Mouse (Mus musculus): ENCODE results near the gene Dnmbp.
A peak's percentile ranks its signal among the peaks of the same experiment; 100 is the strongest.

Dnmbp gene

DNA sequence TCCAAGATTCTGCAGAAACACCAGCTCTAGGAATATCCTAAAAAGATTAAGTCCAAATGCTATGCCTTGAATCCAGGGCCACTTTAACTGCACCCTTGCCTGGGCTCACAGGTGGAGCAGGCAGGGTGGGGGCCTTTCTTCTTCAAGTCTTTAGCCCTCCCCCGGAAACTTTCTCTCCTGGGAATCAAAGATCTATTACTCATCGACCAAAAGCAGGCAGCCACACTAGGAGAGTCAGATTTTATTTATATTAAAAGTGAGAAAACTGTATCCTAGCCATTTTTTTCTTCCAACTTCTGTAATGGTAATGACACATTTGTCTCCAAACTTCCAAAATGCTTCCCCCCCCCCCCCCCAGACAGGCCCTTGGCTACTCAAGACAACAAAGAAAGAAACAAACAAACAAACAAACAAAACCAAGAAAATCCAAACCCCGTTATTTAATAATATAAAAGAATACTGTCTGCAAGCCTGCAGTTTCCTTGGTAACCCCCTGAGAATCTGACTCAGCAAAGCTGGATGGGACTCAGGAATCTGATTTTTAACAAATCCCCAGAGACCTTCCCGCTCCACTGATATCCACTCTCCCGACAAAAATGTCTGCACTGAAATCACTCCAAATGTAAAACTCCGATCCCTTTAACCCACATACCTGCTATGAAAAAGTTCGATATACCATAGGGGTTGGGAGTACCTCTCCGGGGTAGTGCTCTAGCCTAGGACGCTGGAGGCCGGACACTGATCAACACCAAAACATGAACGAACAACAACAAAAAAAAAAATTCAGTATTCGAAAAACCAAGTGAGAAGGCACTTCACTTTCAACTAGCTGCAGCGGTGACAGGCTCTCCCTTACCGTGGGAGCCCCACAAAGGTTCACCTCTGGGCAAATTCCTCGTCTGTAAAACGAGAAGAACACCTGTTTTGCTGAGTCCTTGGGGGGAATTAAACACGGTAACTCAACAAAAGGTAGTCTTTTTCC lies 61.6 kb downstream of the Dnmbp start:
- DNase-seq (ENCODE audit: low spot score) = peak; percentile 34

DNA sequence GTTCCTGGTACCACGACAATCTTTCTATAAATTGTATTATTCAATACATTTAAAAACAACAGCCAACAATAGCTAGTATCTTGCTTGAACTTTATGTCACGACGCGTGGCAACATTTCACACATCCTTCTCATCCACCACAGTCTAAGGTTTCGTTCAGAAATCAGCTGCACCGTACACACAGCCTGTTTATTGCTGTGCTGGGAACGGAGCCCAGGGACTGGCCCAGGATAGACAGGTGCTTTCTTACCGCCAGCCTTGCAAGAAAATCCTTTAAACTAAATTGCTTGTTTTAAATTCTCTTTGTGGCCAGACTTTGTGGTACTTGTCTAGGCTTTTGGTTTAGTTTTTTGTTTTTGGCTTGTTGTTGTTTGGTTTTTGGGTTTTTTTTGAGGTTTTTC lies 62.6 kb downstream of the Dnmbp start:
- no peak for DNase-seq (ENCODE audit: low spot score)

DNA sequence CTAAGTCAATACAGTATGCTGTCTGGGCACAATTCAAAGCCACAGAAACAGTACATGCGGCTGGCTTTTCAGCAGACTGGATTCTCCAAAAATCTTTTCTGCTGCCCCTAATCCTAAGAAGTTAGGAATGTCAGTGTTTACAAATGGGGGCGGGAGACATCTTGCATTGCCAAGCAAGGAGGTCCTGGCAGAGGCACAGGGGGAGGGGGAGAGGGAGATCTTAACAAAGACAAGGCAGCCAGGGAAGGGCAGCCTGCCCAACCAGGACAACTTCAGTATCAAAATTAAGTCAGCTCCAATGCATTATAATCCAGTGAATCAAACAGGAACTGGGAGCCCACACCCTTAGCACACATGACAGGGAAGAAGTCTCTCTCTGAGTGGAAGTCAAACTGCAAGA lies 64.0 kb downstream of the Dnmbp start:
- no peak for DNase-seq (ENCODE audit: low spot score)

DNA sequence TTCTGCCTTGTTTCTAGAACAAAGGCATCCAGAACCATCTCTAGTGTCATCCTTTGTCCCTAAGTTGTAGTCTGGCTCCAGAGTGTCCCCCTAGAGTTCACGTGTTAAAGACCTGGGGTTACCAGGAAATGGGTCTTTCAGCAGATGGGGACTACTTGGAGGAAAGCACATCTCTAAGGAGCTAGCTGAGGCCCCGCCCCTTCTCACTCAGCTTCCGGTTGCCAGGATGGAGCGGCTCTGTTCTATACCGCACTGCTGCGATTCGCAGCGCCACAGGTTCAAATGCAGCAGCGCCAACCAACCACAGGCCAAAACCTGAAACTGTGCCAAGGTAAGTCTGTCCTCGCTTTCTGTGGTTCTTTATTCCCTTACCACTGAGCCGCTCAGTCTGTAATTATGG lies 65.6 kb downstream of the Dnmbp start:
- no peak for DNase-seq (ENCODE audit: low spot score)

DNA sequence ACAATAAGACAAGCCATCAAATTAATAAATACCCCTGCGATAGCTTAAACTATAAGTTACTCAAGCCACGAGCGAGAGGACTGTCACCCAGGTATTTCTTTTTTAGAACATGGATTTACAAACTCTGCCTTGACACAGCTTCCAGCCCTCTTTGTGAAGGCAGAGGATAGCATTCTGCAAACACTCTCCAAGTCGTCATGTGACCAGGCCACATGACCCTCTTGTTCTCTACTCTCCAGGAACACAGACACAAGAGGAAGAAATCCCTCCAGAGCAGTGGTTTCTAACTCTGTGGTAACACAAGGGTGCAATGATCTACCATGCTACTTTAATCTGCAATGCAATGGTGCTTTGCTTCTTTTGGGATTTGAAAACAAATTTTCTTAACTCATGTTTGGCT lies 69.6 kb downstream of the Dnmbp start:
- DNase-seq (ENCODE audit: low spot score) = no peak

DNA sequence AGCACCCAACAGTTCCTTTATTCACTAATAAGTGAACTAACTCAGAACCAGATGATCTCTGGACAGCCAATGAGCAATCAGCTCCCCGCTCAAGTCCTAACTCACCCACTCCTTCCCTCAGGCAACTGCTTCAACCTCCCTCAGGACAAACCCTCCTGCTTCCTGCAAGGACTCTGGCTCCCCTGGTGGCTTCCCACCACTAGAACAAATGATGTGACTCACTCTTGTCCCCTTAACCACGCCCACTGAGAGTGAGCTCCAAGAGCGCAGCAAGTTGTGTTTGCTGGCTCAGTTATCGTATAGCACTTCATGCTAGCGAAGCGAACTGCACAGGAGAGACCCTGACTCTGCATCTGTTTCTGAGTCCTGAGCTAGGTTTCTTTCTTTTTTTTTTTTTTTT lies 82.6 kb downstream of the Dnmbp start:
- no peak for DNase-seq (ENCODE audit: low spot score)

DNA sequence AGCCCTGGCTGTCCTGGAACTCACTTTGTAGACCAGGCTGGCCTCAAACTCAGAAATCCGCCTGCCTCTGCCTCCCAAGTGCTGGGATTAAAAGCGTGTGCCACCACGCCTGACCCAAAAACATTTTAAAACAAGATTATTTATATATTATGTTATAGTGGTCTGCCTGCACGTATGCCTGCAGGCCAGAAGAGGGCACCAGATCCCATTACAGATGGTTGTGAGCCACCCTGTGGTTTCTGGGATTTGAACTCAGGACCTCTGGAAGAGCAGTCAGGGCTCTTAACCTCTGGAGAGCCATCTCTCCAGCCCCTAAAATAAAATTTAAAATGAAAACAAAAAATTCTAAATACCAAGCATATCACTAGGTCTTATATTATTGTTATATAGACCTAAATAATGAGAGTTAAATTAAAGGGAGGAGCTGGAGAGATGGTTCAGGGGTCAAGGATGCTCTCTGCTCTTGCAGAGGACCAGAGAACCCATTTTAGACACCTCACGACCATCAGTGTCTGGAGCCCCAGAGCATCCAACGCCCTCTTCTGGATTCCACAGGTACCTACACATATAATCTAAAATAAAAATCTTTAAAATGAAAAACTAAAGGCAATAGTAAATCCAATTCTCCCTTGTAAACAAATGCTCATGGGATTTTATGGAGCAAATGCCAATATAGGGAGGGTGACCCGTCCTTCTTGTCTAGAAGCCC lies 87.0 kb downstream of the Dnmbp start:
- no peak for DNase-seq (ENCODE audit: low spot score)

DNA sequence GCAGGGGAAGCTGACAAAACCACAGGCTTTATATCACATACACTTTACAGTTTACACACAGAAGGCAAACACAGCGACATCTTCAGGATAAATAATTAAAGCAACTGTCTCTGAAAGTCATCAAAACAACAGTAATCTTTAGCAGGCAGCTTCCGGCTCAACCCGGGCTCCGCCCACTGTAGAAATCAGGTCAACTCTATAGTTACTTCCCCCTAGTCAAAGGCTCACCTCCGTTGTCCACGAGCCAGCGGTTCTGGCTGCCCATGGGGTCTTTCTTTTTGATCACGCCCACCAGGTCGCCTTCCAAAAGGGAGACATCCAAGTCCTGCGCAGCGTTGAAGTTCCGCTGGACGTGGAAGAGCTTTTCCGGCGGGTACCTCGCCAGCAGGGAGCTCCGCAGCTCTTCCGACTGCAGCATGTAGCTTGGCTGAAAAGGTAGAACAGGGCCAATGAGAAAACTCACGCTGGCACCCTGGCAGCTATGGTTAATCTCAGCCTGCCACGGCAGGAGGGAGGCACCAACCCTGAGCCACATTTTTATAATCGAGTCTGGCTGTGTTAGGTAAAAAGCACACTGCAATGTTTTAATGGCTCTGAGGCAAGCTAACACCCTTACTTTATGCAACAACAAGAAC lies 87.9 kb downstream of the Dnmbp start:
- no peak for DNase-seq (ENCODE audit: low spot score)

DNA sequence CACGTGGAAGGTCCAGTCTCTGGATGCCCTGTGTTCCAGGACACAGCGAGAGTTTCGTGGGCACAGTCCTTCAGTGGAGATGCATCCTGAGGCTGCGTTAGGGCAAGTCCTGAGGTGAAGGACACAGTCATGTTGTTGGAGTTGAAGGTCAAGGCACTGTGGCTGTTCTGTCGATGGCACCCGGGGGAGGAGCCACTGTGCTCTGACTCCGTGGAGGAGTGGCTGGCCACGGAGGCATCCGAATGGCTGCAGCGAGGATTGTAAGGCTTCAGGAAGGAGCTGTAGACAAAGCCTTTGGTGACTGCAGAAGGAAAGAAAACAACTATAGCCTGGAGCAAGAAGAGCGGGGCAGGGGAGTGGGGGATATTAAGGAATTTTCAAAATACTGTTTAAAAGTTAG lies 90.0 kb downstream of the Dnmbp start:
- DNase-seq (ENCODE audit: low spot score) = no peak

DNA sequence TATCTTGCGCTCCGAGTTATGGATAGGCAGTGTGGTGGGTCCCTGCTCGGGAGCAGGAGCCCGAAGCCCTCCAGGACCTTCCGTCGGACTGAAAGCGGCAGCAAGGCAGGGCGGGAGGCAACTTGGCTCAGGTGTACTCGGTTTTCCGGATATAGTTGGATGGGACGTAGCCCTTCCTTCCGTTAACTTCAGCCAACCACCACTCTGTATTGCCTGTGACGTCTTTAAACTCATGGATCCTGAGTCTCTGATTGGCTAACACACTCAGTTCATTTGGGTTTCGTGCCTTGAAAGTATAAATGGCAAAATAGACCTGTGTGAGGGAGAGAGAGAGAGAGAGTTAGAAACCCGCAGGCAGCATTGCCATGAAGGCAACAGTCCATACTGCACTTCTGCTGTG lies 92.0 kb downstream of the Dnmbp start:
- no peak for DNase-seq (ENCODE audit: low spot score)

DNA sequence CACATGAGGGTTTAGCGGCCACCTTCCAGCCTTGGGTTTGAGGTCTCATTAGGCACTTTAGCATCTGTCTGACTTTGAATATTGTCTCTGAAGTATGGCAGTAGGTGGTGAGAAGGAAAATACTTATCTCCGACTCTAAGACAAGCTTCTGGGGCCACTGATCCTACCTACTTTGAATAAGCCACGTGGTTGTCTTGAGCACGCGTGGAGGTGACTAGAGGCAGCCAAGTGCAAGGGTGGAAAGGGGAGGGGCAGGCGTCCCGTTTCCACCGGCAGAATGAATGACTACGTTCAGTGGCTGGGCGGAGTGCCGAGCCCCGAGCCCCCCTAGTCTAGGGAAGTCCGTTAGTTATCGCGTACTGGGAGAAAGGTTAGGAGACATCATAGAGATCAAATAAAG lies 92.9 kb downstream of the Dnmbp start:
- DNase-seq (ENCODE audit: low spot score) = no peak

DNA sequence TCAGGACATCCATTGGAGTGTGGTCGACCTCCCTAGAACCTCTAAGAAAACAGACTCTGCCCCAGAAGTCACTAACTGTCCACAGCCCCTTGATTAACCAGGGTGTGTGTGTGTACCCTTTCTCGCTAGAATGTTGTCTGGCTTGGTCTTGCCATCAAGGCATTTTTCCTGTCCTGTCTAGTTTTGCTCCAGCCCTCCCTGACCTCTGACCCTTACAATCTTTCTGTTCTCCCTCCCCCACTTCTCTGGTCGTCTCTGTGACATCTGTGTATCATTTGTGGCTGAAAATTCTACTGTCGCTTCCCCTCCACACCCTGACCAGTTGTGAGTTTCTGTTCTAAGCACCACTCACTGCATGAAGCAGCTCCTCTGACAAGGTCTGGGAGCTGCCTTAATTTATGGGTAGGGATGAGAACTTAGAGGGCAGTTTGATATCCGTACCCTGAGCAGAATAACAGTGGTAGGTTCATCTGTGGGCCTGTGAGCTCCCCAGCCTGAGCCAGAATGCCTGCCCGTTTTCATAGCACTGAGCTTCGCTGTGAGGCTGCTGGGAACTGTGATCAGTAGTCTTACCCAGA lies 94.6 kb downstream of the Dnmbp start:
- DNase-seq (ENCODE audit: low spot score) = no peak

DNA sequence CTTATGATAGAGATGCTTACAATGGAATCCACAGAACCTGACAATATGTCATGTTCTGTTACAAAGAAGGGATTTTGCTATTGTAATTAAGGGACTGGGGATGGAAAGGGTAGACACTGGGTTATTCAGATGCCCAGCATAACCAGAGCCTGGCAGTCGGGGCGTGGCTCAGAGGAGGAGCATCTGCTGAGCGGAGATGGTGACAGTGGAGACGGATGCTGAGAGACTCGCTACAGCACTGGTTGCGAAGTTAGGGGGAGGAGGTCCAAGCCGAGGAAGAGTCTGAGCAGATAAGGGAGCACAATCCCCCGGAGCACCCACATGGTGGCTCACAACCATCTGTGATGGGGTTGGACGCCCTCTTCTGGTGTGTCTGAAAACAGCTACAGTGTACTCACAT lies 96.8 kb downstream of the Dnmbp start:
- no peak for DNase-seq (ENCODE audit: low spot score)

DNA sequence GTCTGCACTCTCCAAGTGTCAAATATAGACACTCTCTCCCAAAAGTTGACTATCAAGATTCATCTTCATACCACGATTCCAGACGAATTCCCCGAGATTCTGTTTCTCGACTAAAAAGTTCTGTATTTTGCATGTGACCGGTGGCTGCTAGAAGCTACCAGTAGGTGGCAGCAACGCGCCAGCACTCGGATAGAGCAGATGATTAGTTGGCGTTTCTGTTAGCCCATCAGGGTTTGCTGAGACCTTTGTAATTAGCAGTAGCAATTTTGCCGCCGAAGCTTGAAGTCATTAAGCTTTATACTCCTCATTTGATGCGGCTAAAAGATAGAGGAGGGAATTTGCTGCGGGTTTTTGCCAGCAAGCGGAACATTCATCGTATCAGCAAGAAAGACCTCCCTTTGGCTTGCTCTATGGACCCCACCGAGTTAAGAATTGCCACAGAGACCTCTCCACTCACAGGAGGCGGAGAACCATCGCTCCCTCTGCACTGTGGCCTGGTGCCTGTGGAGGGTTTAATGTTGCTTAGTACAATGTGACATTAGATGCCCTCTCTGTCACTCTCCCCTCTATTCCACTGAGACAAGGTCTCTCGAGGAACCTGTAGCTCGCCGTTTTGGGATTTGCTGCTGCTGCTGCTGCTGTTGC lies 107.4 kb downstream of the Dnmbp start:
- DNase-seq (ENCODE audit: low spot score) = peak; percentile 86

DNA sequence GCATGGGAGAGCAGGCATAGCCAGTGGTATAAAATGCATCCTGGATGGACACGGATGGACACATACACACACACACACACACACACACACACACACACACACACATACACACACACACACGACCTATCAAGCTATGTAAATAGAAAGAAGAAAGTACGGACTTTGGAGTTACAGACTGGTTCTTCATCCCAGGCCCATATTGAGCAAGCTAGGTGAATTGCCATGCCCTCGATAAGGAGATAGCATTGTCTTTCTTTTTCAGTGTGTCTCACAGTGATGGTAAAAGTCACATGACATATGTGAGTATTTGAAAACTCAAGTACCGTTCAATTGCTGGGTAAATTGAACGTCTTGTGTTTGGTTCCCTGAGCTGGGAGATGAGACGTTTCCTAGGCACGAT lies 113.1 kb downstream of the Dnmbp start:
- no peak for DNase-seq (ENCODE audit: low spot score)

DNA sequence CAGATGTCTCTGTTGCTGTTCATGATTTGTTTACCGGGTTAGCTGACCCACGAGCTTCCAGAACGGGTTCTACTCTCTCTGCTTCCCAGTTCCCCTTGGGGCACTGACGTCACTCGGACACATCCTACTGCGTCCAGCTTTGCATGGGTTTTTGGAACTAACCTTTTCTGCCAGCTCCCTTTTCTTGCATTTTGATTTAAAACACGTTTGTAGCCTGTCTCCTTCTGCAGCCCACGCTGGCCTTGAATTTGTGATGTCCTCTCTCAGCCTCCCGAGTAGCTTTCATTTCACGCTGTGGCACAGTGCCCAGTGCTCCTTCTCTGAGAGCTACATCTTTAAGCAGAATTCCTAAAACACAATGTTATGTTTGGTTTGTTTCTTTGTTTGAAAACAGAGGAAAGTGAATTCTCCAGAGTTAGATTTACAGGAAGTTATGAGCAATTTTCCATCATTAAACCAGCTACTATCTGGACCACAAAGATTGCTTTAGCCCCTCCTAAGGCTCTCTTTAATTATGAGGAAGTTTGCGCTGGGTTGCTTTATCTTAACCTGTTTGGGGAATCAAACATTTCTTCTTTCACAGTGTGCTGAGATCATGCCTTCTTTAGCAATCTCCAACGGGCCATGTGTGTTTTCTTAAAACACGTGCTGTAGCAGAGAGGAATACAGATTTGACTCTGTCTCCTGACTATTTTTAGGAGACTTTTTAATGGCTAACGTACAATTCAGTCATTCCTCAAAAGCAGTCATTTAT lies 124.2 kb downstream of the Dnmbp start:
- DNase-seq (ENCODE audit: low spot score) = peak; percentile 78

DNA sequence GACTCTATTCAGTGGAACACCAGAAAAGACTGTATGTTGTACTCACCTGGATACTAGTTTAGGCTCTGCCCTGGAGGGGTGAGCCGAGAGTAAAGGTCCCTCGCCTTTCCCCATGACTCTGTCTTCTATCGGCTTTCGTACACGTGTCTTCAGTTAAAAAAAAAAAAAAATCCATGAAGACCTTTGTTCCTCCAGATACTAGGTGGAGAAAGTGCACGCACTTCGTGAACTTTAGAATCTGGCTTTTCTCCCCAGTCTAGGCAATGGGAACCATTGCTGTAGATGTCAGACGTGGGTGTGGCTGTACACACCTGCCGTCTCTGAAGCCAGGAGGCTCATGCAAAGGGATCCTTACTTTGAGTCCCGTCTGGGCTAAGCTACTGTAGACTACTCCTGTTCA lies 126.7 kb downstream of the Dnmbp start:
- DNase-seq (ENCODE audit: low spot score) = no peak

DNA sequence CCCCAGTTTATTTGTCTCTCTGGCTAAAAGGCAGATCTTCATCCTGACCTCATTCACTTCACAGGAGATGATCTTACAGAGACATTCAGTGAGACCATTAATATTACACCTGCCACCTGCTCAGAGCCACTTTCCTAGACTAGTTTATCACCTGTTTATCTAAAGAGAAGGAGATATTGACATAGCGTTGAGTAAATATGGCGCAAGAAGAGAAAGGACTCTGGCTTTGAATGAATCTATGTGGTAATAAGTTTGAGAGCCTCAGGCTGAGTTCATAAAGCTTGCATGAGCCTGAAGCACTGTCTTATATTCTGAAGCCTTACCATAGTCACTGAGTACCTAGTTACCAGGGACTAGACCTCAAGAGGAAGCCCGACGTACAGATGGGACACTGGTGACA lies 128.6 kb downstream of the Dnmbp start:
- no peak for DNase-seq (ENCODE audit: low spot score)

DNA sequence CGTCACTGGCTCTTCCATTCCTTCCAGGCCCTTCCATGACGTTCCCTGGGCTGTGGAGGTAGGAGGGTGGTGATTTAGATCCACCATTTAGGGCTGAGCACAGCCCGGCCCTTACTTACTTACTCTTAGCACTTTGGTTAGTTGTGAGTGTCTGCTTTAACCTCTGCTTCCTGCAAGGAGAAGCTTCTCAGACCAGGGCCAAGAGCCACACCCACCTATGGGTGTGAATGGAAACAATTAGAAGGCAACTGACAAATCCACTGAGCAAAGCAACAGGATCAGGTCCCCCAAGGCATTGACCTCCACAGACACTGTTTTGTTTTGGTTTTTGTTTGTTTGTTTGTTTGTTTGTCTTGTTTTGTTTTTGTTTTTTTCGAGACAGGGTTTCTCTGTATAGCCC lies 130.7 kb downstream of the Dnmbp start:
- DNase-seq (ENCODE audit: low spot score) = no peak

DNA sequence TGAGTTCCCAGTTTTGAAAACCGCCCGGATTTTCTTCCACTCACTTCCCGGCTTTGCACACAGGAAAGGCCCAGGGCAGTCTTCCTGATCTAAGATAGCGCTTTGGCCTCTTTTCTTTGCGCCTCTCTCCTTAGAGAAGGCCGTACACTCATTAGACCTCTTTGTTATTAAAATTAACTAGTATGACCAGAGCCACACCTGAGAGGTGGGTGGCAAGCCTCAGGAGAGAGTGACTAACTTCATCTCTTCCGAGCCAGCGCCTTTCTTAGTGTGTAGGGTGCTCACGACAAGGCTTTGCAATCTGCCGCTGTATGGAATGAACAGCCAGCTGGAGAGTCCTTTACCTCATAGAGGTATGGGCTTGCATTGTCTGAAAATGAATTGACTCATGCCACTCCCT lies 136.1 kb downstream of the Dnmbp start:
- no peak for DNase-seq (ENCODE audit: low spot score)

DNA sequence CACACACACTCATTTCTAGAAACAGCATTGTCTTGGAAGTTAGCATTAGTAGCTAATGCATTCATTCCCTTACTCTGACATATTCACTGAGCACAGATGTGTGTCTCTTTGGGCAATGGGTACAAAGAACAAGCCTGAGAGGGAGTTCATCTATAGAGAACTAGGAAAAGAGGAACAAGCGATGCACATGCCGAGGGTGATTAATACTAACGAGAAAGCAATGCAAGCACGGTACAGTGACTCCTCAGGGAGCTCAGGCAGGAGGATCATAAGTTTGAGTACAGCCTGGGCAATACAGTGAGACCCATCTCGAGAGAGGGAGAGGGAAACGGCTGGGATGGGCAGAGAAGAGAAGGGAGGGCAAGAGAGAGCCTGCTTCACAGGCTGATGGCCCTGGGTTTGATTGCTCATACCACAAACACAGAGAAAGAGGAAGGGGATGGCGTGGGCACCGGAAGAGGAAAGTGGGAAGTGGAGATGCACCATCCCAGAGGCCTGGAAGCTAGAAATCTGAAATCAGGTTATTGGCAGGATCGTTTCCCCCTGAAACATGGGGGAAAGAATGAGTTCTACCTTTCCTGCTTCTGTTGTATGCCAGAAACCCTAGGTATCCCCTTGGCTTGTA lies 138.5 kb downstream of the Dnmbp start:
- DNase-seq (ENCODE audit: low spot score) = no peak

All from testis, postnatal 10 days (tissue).